Mouse (Mus musculus) CH12.LX (cell line): ENCODE results near the gene Ano10. TPM values are rescaled to one million over a fixed set of nuclear protein-coding genes. Genes with fewer than 3 reads are reported as not detected.

Experiments used
- DNase-seq: peaks from one replicate; pipeline ENCODE4 v3.0.0-alpha.2; 2013; ENCODE audit errors: extremely low read depth
- H3K27ac ChIP-seq: 2 replicates; pipeline ENCODE4 v1.5.1; 2012; ENCODE audit warnings: low read depth, mild to moderate bottlenecking, control low read depth, moderate library complexity; ENCODE audit not compliant: insufficient read depth
- H3K27me3 ChIP-seq: replicated peaks from 2 replicates; pipeline ENCODE3; 2012; ENCODE audit warnings: inconsistent platforms
- H3K36me3 ChIP-seq, 2 experiments: replicated peaks in 1 of 2; 2 replicates each; pipeline versions ENCODE3 to v1.6.1; 2012; ENCODE audit warnings: inconsistent platforms in 1 of 2, low read length in 1 of 2, mild to moderate bottlenecking in 1 of 2, mixed read lengths in 1 of 2, moderate library complexity in 1 of 2; ENCODE audit not compliant: control insufficient read depth in 1 of 2, insufficient read depth in 1 of 2
- H3K4me1 ChIP-seq, 2 experiments: 2 replicates each; pipeline ENCODE4 v1.6.1; 2012; ENCODE audit warnings: inconsistent platforms in 1 of 2, moderate library complexity in 1 of 2; ENCODE audit not compliant: insufficient read depth in 2 of 2, control insufficient read depth in 1 of 2
- H3K4me2 ChIP-seq: 2 replicates; pipeline ENCODE4 v1.6.1; 2012; ENCODE audit warnings: low read depth, mild to moderate bottlenecking, control low read depth; ENCODE audit not compliant: poor library complexity, insufficient read depth, severe bottlenecking
- H3K4me3 ChIP-seq, 3 experiments: fragments of 150-350 bp in 1 of 3; sonication (generic) in 1 of 3; replicated peaks in 1 of 3; 2 replicates each; pipeline versions ENCODE3 to v1.5.1; 2011 to 2012; ENCODE audit warnings: low read depth in 2 of 3, low read length in 2 of 3, mild to moderate bottlenecking in 2 of 3, moderate library complexity in 2 of 3, control low read depth in 1 of 3, improper control_type of control experiment in 1 of 3, inconsistent platforms in 1 of 3, mixed read lengths in 1 of 3; ENCODE audit not compliant: poor library complexity in 1 of 3
- H3K79me2 ChIP-seq: replicated peaks from 2 replicates; pipeline ENCODE4 v1.6.1; 2012; ENCODE audit warnings: mild to moderate bottlenecking, moderate library complexity; ENCODE audit not compliant: control insufficient read depth, poor library complexity, insufficient read depth, severe bottlenecking; ENCODE audit errors: extremely low read depth
- H3K9ac ChIP-seq: 2 replicates; pipeline ENCODE4 v1.6.1; 2012; ENCODE audit warnings: low read depth, mild to moderate bottlenecking, control low read depth, moderate library complexity; ENCODE audit not compliant: insufficient read depth
- H3K9me3 ChIP-seq: replicated peaks from 2 replicates; pipeline ENCODE3; 2012; ENCODE audit warnings: low read length, inconsistent platforms, mixed read lengths
- CHD1 ChIP-seq: IDR thresholded peaks from 2 replicates; pipeline ENCODE4 v1.6.1; 2012; ENCODE audit warnings: low read depth, low read length, improper control_type of control experiment, inconsistent platforms
- CTCF ChIP-seq, 2 experiments: IDR thresholded peaks in 1 of 2; conservative IDR thresholded peaks in 1 of 2; 2 replicates each; pipeline ENCODE4 v1.5.1; 2011 to 2012; ENCODE audit warnings: low read depth in 2 of 2, low read length in 2 of 2, improper control_type of control experiment in 1 of 2, inconsistent platforms in 1 of 2, mild to moderate bottlenecking in 1 of 2, moderate library complexity in 1 of 2
- ELF1 ChIP-seq: IDR thresholded peaks from 2 replicates; pipeline ENCODE4 v1.6.1; 2014; ENCODE audit warnings: low read depth, mild to moderate bottlenecking, inconsistent platforms, low read length, improper control_type of control experiment
- GABPA ChIP-seq: IDR thresholded peaks from 2 replicates; pipeline ENCODE4 v1.6.1; 2012; ENCODE audit warnings: low read depth, low read length, improper control_type of control experiment, inconsistent platforms; ENCODE audit not compliant: insufficient replicate concordance
- HCFC1 ChIP-seq: IDR thresholded peaks from 2 replicates; pipeline ENCODE4 v1.6.1; 2012; ENCODE audit warnings: low read depth, mild to moderate bottlenecking, inconsistent platforms, low read length, improper control_type of control experiment
- JUND ChIP-seq: conservative IDR thresholded peaks from 2 replicates; pipeline ENCODE4 v1.6.1; 2011; ENCODE audit warnings: low read depth, low read length, improper control_type of control experiment
- KAT2A ChIP-seq: IDR thresholded peaks from 2 replicates; pipeline ENCODE4 v1.6.1; 2012; ENCODE audit warnings: low read length, improper control_type of control experiment, inconsistent platforms; ENCODE audit not compliant: insufficient replicate concordance
- MAFK ChIP-seq: IDR thresholded peaks from 2 replicates; pipeline ENCODE4 v1.6.1; 2011; ENCODE audit warnings: low read length, improper control_type of control experiment; ENCODE audit not compliant: insufficient replicate concordance
- NELFE ChIP-seq: IDR thresholded peaks from 2 replicates; pipeline ENCODE4 v1.6.1; 2011; ENCODE audit warnings: low read depth, low read length, improper control_type of control experiment
- NRF1 ChIP-seq: IDR thresholded peaks from 2 replicates; pipeline ENCODE4 v1.6.1; 2014; ENCODE audit warnings: low read depth, mild to moderate bottlenecking, inconsistent platforms, low read length, improper control_type of control experiment, moderate library complexity
- PAX5 ChIP-seq: IDR thresholded peaks from 2 replicates; pipeline ENCODE4 v1.6.1; 2012; ENCODE audit warnings: low read length, inconsistent platforms, mixed read lengths
- POLR2AphosphoS2 ChIP-seq: IDR thresholded peaks from 2 replicates; pipeline ENCODE4 v1.6.1; 2011; ENCODE audit warnings: low read depth, low read length, improper control_type of control experiment
- RCOR1 ChIP-seq: conservative IDR thresholded peaks from 2 replicates; pipeline ENCODE4 v1.6.1; 2012; ENCODE audit warnings: low read depth, mild to moderate bottlenecking, inconsistent platforms, low read length, improper control_type of control experiment
- SMC3 ChIP-seq: IDR thresholded peaks from 2 replicates; pipeline ENCODE4 v1.6.1; 2011; ENCODE audit warnings: low read depth, low read length, improper control_type of control experiment
- TBP ChIP-seq: conservative IDR thresholded peaks from 2 replicates; pipeline ENCODE4 v1.6.1; 2011; ENCODE audit warnings: low read depth, low read length, improper control_type of control experiment
- TCF12 ChIP-seq: IDR thresholded peaks from 2 replicates; pipeline ENCODE4 v1.6.1; 2014; ENCODE audit warnings: low read depth, mild to moderate bottlenecking, inconsistent platforms, low read length, improper control_type of control experiment
- UBTF ChIP-seq: IDR thresholded peaks from 2 replicates; pipeline ENCODE4 v1.6.1; 2012; ENCODE audit warnings: low read depth, mild to moderate bottlenecking, inconsistent platforms, low read length, improper control_type of control experiment, moderate library complexity
- USF2 ChIP-seq: conservative IDR thresholded peaks from 2 replicates; pipeline ENCODE4 v1.6.1; 2011; ENCODE audit warnings: low read depth, low read length, improper control_type of control experiment
- ZC3H11A ChIP-seq: IDR thresholded peaks from 2 replicates; pipeline ENCODE4 v1.6.1; 2012; ENCODE audit warnings: low read depth, mild to moderate bottlenecking, inconsistent platforms, low read length, improper control_type of control experiment
- ZMIZ1 ChIP-seq: IDR thresholded peaks from 2 replicates; pipeline ENCODE4 v1.6.1; 2012; ENCODE audit warnings: low read depth, mild to moderate bottlenecking, inconsistent platforms, low read length, improper control_type of control experiment
- ZNF384 ChIP-seq: IDR thresholded peaks from 2 replicates; pipeline ENCODE4 v1.6.1; 2012; ENCODE audit warnings: low read depth, low read length, improper control_type of control experiment, inconsistent platforms
- dilution Hi-C: fragments of 300-500 bp; cut with MboI; formaldehyde crosslinking; loops from 2 replicates; pipeline ENCODE4 v1.14.3; 2020; ENCODE audit warnings: low sequenced_read_pairs; ENCODE audit not compliant: extremely low pct_unique_long_range_greater_than_20kb, extremely low pct_ligation_motif_present
- in situ Hi-C: fragments of 300-500 bp; cut with MboI; formaldehyde crosslinking; loops from 3 replicates; pipeline ENCODE4 v1.14.3; 2019; ENCODE audit warnings: low sequenced_read_pairs, low pct_ligation_motif_present, low pct_unique_long_range_greater_than_20kb, mixed read lengths
- polyA plus RNA-seq: library from polyadenylated mRNA; unstranded; fragments of >175 nt; gene quantifications from 2 replicates; pipeline ENCODE4 v1.2.1, GENCODE M21; 2012; ENCODE audit warnings: low read depth; ENCODE audit not compliant: insufficient read length
- total RNA-seq, 2 experiments: library from RNA; depleted of rRNA; stranded (reverse); fragments of 300-350 nt in 1 of 2; fragments of >200 nt in 1 of 2; gene quantifications; 2 replicates each; pipeline ENCODE4 v1.2.3; 2012 to 2014

Gene Ano10
- total and polyA plus RNA-seq, 3 experiments = 9.5 to 23.9 (median 12.2) TPM

GRCm38 (mm10) chr9:122195042-122195682 is 99.1 kb downstream of the Ano10 start:
- Histone ChIP-seq H3K79me2 (no peaks in the 10 kb centered on the region), H3K9me3 (no peaks in the 10 kb centered on the region), H3K4me2 (no peak overlapping the region), H3K9ac (no peak overlapping the region), H3K4me1 (peaks cover 0 to 6% of the 10 kb centered on the region in 2 experiments; a peak in 1 of 4 replicates), H3K27ac (no peak overlapping the region), H3K4me3 (no peak overlapping the region), H3K27me3 (no peaks in the 10 kb centered on the region), H3K36me3 (peaks cover 0 to 20% of the 10 kb centered on the region in 2 experiments)
- in situ Hi-C loops (no loop called here), dilution Hi-C loops (no loop called here)
- DNase-seq = no peak
- TF ChIP-seq CTCF (conservative IDR thresholded peaks at IDR 0.05 in 1 of 2, IDR thresholded peaks at IDR 0.05 in 1 of 2; ENCODE audit: low read depth in 2 of 2, low read length in 2 of 2) (no peak), RCOR1 (no peak), CHD1 (no peak), JUND (no peak), ELF1 (no peak), UBTF (no peak), POLR2AphosphoS2 (no peak), ZMIZ1 (no peak), TBP (no peak), PAX5 (no peak), SMC3 (no peak), NELFE (no peak), NRF1 (no peak), USF2 (no peak)

GRCm38 (mm10) chr9:122193823-122194222 is 100.4 kb downstream of the Ano10 start:
- no peak for TF ChIP-seq PAX5
- no peak for TF ChIP-seq TBP
- no peak for TF ChIP-seq ZC3H11A
- no peak for TF ChIP-seq SMC3
- no peak for TF ChIP-seq ZMIZ1
- TF ChIP-seq HCFC1 = no peak
- TF ChIP-seq KAT2A = no peak
- TF ChIP-seq JUND = no peak
- TF ChIP-seq POLR2AphosphoS2 = no peak
- TF ChIP-seq ZNF384 = no peak
- TF ChIP-seq GABPA = no peak
- no peak for TF ChIP-seq MAFK
- no peak for TF ChIP-seq USF2
- TF ChIP-seq TCF12 = no peak
- TF ChIP-seq, all 38 proteins: peak for 0
- Histone ChIP-seq H3K36me3 (peaks cover 0 to 16% of the 10 kb centered on the region in 2 experiments), H3K9me3 (no peaks in the 10 kb centered on the region), H3K4me2 (no peak overlapping the region), H3K27me3 (no peaks in the 10 kb centered on the region), H3K27ac (no peak overlapping the region), H3K9ac (no peak overlapping the region), H3K79me2 (no peaks in the 10 kb centered on the region), H3K4me3 (no peak overlapping the region), H3K4me1 (peaks cover 1 to 12% of the 10 kb centered on the region in 2 experiments; a peak in 2 of 4 replicates)
- no peak for DNase-seq
- in situ Hi-C loops = no loop called here
- dilution Hi-C loops = no loop called here
